Mouse (Mus musculus): ENCODE results near the gene Kdelr2. TPM values are rescaled to one million over a fixed set of nuclear protein-coding genes. Genes with fewer than 3 reads are reported as not detected.

Kdelr2 gene
- polyA plus RNA-seq, 1 experiment from 2014 or later: 114 TPM

GRCm38 (mm10) chr5:143464757-143465118, 61.1 kb downstream of the Kdelr2 start:
- H3K27me3 ChIP-seq (ENCODE audit: control insufficient read depth, insufficient read depth, low read length): no peaks in the 10 kb centered on the region
- H3K9ac ChIP-seq (replicated peaks; ENCODE audit: low read depth, low read length): peak overlapping the region; percentile 64
- peaks cover 7% of the 10 kb centered on the region; the same call in 1 of the 2 replicates for H3K4me1 ChIP-seq (ENCODE audit: control insufficient read depth, insufficient read depth, low read length)
- H3K4me2 ChIP-seq (ENCODE audit: low read depth, low read length): peak overlapping the region; percentile 84
- H3K4me3 ChIP-seq (ENCODE audit: low read depth, low read length): peak overlapping the region; percentile 76
- no peak for ATAC-seq (ENCODE audit: low read depth)
- H3K27ac ChIP-seq (ENCODE audit: low read depth, low read length): peak overlapping the region; percentile 66
- 0 out of 2 replicates have a peak, but pooled peaks cover 10% of the 10 kb centered on the region for H3K36me3 ChIP-seq (ENCODE audit: control insufficient read depth, insufficient read depth, low read length)
- under 1% methylated on average over 20 of the region's 20 CpGs for WGBS
- no peaks in the 10 kb centered on the region for H3K9me3 ChIP-seq (ENCODE audit: control insufficient read depth, low read length)

GRCm38 (mm10) chr5:143465156-143466085, 61.8 kb downstream of the Kdelr2 start:
- Histone ChIP-seq H3K27ac (ENCODE audit: low read depth, low read length) (no peak overlapping the region), H3K9me3 (ENCODE audit: control insufficient read depth, low read length) (no peaks in the 10 kb centered on the region), H3K4me2 (ENCODE audit: low read depth, low read length) (peak overlapping the region; percentile 84), H3K27me3 (ENCODE audit: control insufficient read depth, insufficient read depth, low read length) (no peaks in the 10 kb centered on the region), H3K4me1 (ENCODE audit: control insufficient read depth, insufficient read depth, low read length) (peaks cover 7% of the 10 kb centered on the region; the same call in 1 of the 2 replicates), H3K36me3 (ENCODE audit: control insufficient read depth, insufficient read depth, low read length) (0 out of 2 replicates have a peak, but pooled peaks cover 10% of the 10 kb centered on the region), H3K4me3 (ENCODE audit: low read depth, low read length) (peak overlapping the region; percentile 76), H3K9ac (replicated peaks; ENCODE audit: low read depth, low read length) (peak overlapping the region; percentile 64)
- 40% methylated on average over 23 of the region's 23 CpGs for WGBS
- ATAC-seq (ENCODE audit: low read depth): no peak

DNA sequence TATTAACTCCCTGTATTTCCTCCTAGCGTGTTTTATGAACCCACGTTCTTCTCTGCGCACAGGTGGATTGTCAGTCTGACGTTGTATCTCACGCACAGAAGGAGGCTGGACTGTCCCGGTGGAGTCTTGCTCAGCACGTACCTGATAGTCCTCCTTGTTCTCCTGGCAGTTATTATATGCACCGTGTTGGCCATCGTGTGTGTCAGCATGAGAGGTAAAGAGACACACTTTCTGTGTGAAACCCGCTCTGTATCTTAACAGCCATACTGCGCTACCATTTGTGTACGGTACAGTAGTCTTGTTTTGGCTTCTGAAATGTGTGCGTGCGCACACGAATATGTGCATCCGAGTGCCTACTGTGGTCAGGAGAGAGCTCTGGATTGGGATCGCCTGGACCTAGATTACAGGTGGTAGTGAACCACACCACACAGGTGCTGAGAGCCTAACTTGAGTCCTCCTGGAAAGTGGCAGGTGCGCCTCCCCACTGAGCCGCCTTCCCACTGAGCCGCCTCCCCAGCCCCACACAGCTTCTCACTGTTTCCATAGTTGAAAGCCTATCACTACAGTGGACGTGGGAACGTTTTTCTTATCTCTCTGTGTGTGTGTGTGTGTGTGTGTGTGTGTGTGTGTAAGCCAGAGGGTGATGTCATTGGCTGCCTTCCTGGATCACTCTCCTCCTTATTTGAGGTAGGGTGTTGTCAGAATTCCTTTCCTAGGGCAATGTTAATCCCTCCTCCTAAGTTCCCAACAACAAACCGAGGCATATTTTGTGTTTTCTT, 63.4 kb downstream of the Kdelr2 start:
- no peak overlapping the region for H3K4me2 ChIP-seq (ENCODE audit: low read depth, low read length)
- no peak overlapping the region for H3K27ac ChIP-seq (ENCODE audit: low read depth, low read length)
- H3K4me3 ChIP-seq (ENCODE audit: low read depth, low read length): no peak overlapping the region
- H3K4me1 ChIP-seq (ENCODE audit: control insufficient read depth, insufficient read depth, low read length): peaks cover 7% of the 10 kb centered on the region; the same call in 1 of the 2 replicates
- no peaks in the 10 kb centered on the region for H3K27me3 ChIP-seq (ENCODE audit: control insufficient read depth, insufficient read depth, low read length)
- 95% methylated on average over 23 of the region's 23 CpGs for WGBS
- no peak overlapping the region for H3K9ac ChIP-seq (replicated peaks; ENCODE audit: low read depth, low read length)
- no peaks in the 10 kb centered on the region for H3K9me3 ChIP-seq (ENCODE audit: control insufficient read depth, low read length)
- ATAC-seq (ENCODE audit: low read depth): no peak
- H3K36me3 ChIP-seq (ENCODE audit: control insufficient read depth, insufficient read depth, low read length): 0 out of 2 replicates have a peak, but pooled peaks cover 10% of the 10 kb centered on the region

GRCm38 (mm10) chr5:143467931-143468330, 64.3 kb downstream of the Kdelr2 start:
- WGBS: 95% methylated on average over 6 of the region's 6 CpGs
- ATAC-seq (ENCODE audit: low read depth): no peak

DNA sequence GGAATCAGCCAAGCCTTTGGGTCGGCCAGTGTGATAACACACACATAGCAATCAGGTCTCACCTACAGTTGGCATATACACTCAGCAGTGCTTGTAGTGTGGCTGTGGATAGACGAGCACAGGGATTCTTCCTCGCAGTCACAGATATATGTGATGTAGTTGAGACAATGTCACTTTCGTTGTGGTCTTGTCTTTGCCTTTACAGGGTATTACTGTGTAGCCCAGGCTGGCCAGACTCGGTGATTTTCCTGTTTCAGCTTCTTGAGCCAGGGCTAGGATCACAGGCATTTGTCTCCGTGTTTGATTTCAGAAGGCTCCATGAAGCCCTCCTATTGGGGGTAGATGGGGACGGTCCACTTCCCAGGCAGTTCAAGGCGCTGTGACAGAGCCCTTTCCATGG, 66.0 kb downstream of the Kdelr2 start:
- Histone ChIP-seq H3K4me1 (ENCODE audit: control insufficient read depth, insufficient read depth, low read length) (peaks cover 7% of the 10 kb centered on the region; the same call in 1 of the 2 replicates), H3K9ac (replicated peaks; ENCODE audit: low read depth, low read length) (no peak overlapping the region), H3K36me3 (ENCODE audit: control insufficient read depth, insufficient read depth, low read length) (peaks cover 21% of the 10 kb centered on the region), H3K9me3 (ENCODE audit: control insufficient read depth, low read length) (no peaks in the 10 kb centered on the region), H3K4me2 (ENCODE audit: low read depth, low read length) (no peak overlapping the region), H3K4me3 (ENCODE audit: low read depth, low read length) (no peak overlapping the region), H3K27ac (ENCODE audit: low read depth, low read length) (no peak overlapping the region), H3K27me3 (ENCODE audit: control insufficient read depth, insufficient read depth, low read length) (no peaks in the 10 kb centered on the region)
- WGBS: 96% methylated on average over 8 of the region's 8 CpGs
- no peak for ATAC-seq (ENCODE audit: low read depth)

More at GRCm38 (mm10) chr5:143467931-143468330, 64.3 kb downstream of the Kdelr2 start:
- H3K4me2 ChIP-seq (ENCODE audit: low read depth, low read length): no peak overlapping the region
- H3K4me1 ChIP-seq (ENCODE audit: control insufficient read depth, insufficient read depth, low read length): peaks cover 7% of the 10 kb centered on the region; the same call in 1 of the 2 replicates
- no peak overlapping the region for H3K9ac ChIP-seq (replicated peaks; ENCODE audit: low read depth, low read length)
- peaks cover 14% of the 10 kb centered on the region; the same call in 1 of the 2 replicates for H3K36me3 ChIP-seq (ENCODE audit: control insufficient read depth, insufficient read depth, low read length)
- H3K4me3 ChIP-seq (ENCODE audit: low read depth, low read length): no peak overlapping the region
- H3K9me3 ChIP-seq (ENCODE audit: control insufficient read depth, low read length): no peaks in the 10 kb centered on the region
- H3K27ac ChIP-seq (ENCODE audit: low read depth, low read length): no peak overlapping the region
- no peaks in the 10 kb centered on the region for H3K27me3 ChIP-seq (ENCODE audit: control insufficient read depth, insufficient read depth, low read length)

GRCm38 (mm10) chr5:143470421-143471164, 67.0 kb downstream of the Kdelr2 start:
- H3K27me3 ChIP-seq (ENCODE audit: control insufficient read depth, insufficient read depth, low read length): no peaks in the 10 kb centered on the region
- no peak for ATAC-seq (ENCODE audit: low read depth)
- no peak overlapping the region for H3K4me3 ChIP-seq (ENCODE audit: low read depth, low read length)
- no peak overlapping the region; the same call in 1 of the 2 replicates for H3K27ac ChIP-seq (ENCODE audit: low read depth, low read length)
- peaks cover 31% of the 10 kb centered on the region for H3K36me3 ChIP-seq (ENCODE audit: control insufficient read depth, insufficient read depth, low read length)
- no peak overlapping the region for H3K9ac ChIP-seq (replicated peaks; ENCODE audit: low read depth, low read length)
- no peak overlapping the region for H3K4me2 ChIP-seq (ENCODE audit: low read depth, low read length)
- peaks cover 2% of the 10 kb centered on the region; the same call in 1 of the 2 replicates for H3K4me1 ChIP-seq (ENCODE audit: control insufficient read depth, insufficient read depth, low read length)
- no peaks in the 10 kb centered on the region for H3K9me3 ChIP-seq (ENCODE audit: control insufficient read depth, low read length)
- WGBS: 74% methylated on average over 15 of the region's 15 CpGs

- Histone ChIP-seq H3K4me2 (ENCODE audit: low read depth, low read length) (no peak overlapping the region), H3K4me1 (ENCODE audit: control insufficient read depth, insufficient read depth, low read length) (no peaks in the 10 kb centered on the region), H3K27me3 (ENCODE audit: control insufficient read depth, insufficient read depth, low read length) (no peaks in the 10 kb centered on the region), H3K4me3 (ENCODE audit: low read depth, low read length) (no peak overlapping the region), H3K9ac (replicated peaks; ENCODE audit: low read depth, low read length) (no peak overlapping the region), H3K27ac (ENCODE audit: low read depth, low read length) (peak overlapping the region; percentile 3; the same call in 1 of the 2 replicates), H3K9me3 (ENCODE audit: control insufficient read depth, low read length) (no peaks in the 10 kb centered on the region), H3K36me3 (ENCODE audit: control insufficient read depth, insufficient read depth, low read length) (peaks cover 35% of the 10 kb centered on the region)
- 92% methylated on average over 3 of the region's 3 CpGs for WGBS
- ATAC-seq (ENCODE audit: low read depth): no peak
Observed at GRCm38 (mm10) chr5:143471165-143471546, 67.5 kb downstream of the Kdelr2 start.
